Mouse (Mus musculus) forebrain, embryonic 14.5 days (tissue): ENCODE measurements around the gene Fam184b. TPM values are rescaled to one million over a fixed set of nuclear protein-coding genes. Genes with fewer than 3 reads are reported as not detected.

ENCODE experiments used
- ATAC-seq: fragments of 200-750 bp; cut with Nextera tagmentation; 2 replicates; pipeline ENCODE4 v1.8.0; 2017; ENCODE audit warnings: mild to moderate bottlenecking, moderate library complexity
- DNase-seq: peaks from one replicate; pipeline ENCODE4 v3.0.0-alpha.2; 2015; ENCODE audit warnings: low spot score
- H3K27ac ChIP-seq: fragments of 300-500 bp; sonication (generic); 2 replicates; pipeline ENCODE4 v1.5.1; 2014; ENCODE audit warnings: low read depth, mild to moderate bottlenecking, control low read depth, low read length, moderate library complexity
- H3K27me3 ChIP-seq: fragments of 300-500 bp; sonication (generic); replicated peaks from 2 replicates; pipeline ENCODE4 v1.6.1; 2014; ENCODE audit warnings: low read length, control low read depth, mixed read lengths; ENCODE audit not compliant: control insufficient read depth, insufficient read depth
- H3K36me3 ChIP-seq: fragments of 300-500 bp; sonication (generic); 2 replicates; pipeline ENCODE4 v1.6.1; 2014; ENCODE audit warnings: low read length, control low read depth; ENCODE audit not compliant: control insufficient read depth, insufficient read depth
- H3K4me1 ChIP-seq: fragments of 300-500 bp; sonication (generic); 2 replicates; pipeline ENCODE4 v1.6.1; 2014; ENCODE audit warnings: antibody characterized with exemption, low read length, control low read depth; ENCODE audit not compliant: control insufficient read depth, insufficient read depth
- H3K4me2 ChIP-seq: fragments of 300-500 bp; sonication (generic); 2 replicates; pipeline ENCODE4 v1.6.1; 2014; ENCODE audit warnings: mild to moderate bottlenecking, control low read depth, low read length
- H3K4me3 ChIP-seq: fragments of 300-500 bp; sonication (generic); 2 replicates; pipeline ENCODE4 v1.5.1; 2014; ENCODE audit warnings: low read depth, low read length, control low read depth
- H3K9ac ChIP-seq: fragments of 300-500 bp; sonication (generic); 2 replicates; pipeline ENCODE4 v1.6.1; 2014; ENCODE audit warnings: mild to moderate bottlenecking, low read length, control low read depth, moderate library complexity
- H3K9me3 ChIP-seq: fragments of 300-500 bp; sonication (generic); replicated peaks from 2 replicates; pipeline ENCODE4 v1.6.1; 2016; ENCODE audit warnings: low read length, control low read depth, mixed read lengths; ENCODE audit not compliant: control insufficient read depth
- WGBS: fragments of 180-500 bp; shearing (Covaris S2); extraction: QIAGEN DNeasy Blood & Tissue Kit; methylation state at CpG from one replicate; pipeline ENCODE4 v1.1.7; 2014; 5-methylcytosine and 5-hydroxymethylcytosine counted together
- polyA plus RNA-seq: library from polyadenylated mRNA; unstranded; fragments of >200 nt; fragmentation: Nextera tagmentation; extraction: Ambion mirVana; gene quantifications from 2 replicates; pipeline ENCODE4 v1.2.1, GENCODE M21; 2014

Fam184b gene
- polyA plus RNA-seq, 1 experiment from 2014 or later = 2.9 TPM

- Histone ChIP-seq H3K27me3 (no peaks in the 10 kb centered on the region), H3K4me2 (no peak overlapping the region), H3K27ac (no peak overlapping the region), H3K36me3 (no peaks in the 10 kb centered on the region), H3K4me3 (no peak overlapping the region), H3K9ac (no peak overlapping the region), H3K9me3 (no peaks in the 10 kb centered on the region), H3K4me1 (no peaks in the 10 kb centered on the region)
- DNase-seq (no peak), ATAC-seq (no peak)
- WGBS = 87% methylated on average over 10 of the region's 10 CpGs
Measured at GRCm38 (mm10) chr5:45580279-45580678, 59.1 kb downstream of the Fam184b start.

- H3K9ac ChIP-seq = no peak overlapping the region
- H3K4me2 ChIP-seq = no peak overlapping the region
- no peaks in the 10 kb centered on the region for H3K36me3 ChIP-seq
- no peaks in the 10 kb centered on the region for H3K27me3 ChIP-seq
- no peak overlapping the region for H3K27ac ChIP-seq
- ATAC-seq = no peak
- WGBS = 83% methylated on average over 1 of the region's 1 CpGs
- DNase-seq = no peak
- H3K4me3 ChIP-seq = no peak overlapping the region
- no peaks in the 10 kb centered on the region for H3K4me1 ChIP-seq
- no peaks in the 10 kb centered on the region for H3K9me3 ChIP-seq
Measured at GRCm38 (mm10) chr5:45577376-45577775, 62.0 kb downstream of the Fam184b start.

GRCm38 (mm10) chr5:45576716-45577115 lies 62.7 kb downstream of the Fam184b start:
- no peak overlapping the region for H3K9ac ChIP-seq
- no peak for ATAC-seq
- H3K27me3 ChIP-seq = no peaks in the 10 kb centered on the region
- no peak overlapping the region for H3K27ac ChIP-seq
- H3K36me3 ChIP-seq = no peaks in the 10 kb centered on the region
- no peaks in the 10 kb centered on the region for H3K9me3 ChIP-seq
- no peak overlapping the region for H3K4me2 ChIP-seq
- no peak for DNase-seq
- H3K4me1 ChIP-seq = no peaks in the 10 kb centered on the region
- no peak overlapping the region for H3K4me3 ChIP-seq
- WGBS = 87% methylated on average over 3 of the region's 3 CpGs

GRCm38 (mm10) chr5:45572816-45573215 lies 66.6 kb downstream of the Fam184b start:
- Histone ChIP-seq H3K4me2 (no peak overlapping the region), H3K9me3 (no peaks in the 10 kb centered on the region), H3K36me3 (no peaks in the 10 kb centered on the region), H3K9ac (no peak overlapping the region), H3K27ac (no peak overlapping the region), H3K4me3 (no peak overlapping the region), H3K27me3 (no peaks in the 10 kb centered on the region), H3K4me1 (no peaks in the 10 kb centered on the region)
- 69% methylated on average over 5 of the region's 5 CpGs for WGBS
- ATAC-seq (no peak), DNase-seq (no peak)

GRCm38 (mm10) chr5:45565829-45566228 lies 73.6 kb downstream of the Fam184b start:
- Histone ChIP-seq H3K4me3 (no peak overlapping the region), H3K36me3 (no peaks in the 10 kb centered on the region), H3K9ac (no peak overlapping the region), H3K9me3 (no peaks in the 10 kb centered on the region), H3K27me3 (no peaks in the 10 kb centered on the region), H3K4me2 (no peak overlapping the region), H3K27ac (no peak overlapping the region), H3K4me1 (no peaks in the 10 kb centered on the region)
- 49% methylated on average over 1 of the region's 1 CpGs for WGBS
- ATAC-seq (no peak), DNase-seq (no peak)

- no peak for DNase-seq
- H3K4me2 ChIP-seq = no peak overlapping the region
- H3K9ac ChIP-seq = no peak overlapping the region
- H3K9me3 ChIP-seq = no peaks in the 10 kb centered on the region
- no peak overlapping the region for H3K27ac ChIP-seq
- 68% methylated on average over 6 of the region's 6 CpGs for WGBS
- ATAC-seq = no peak
- H3K36me3 ChIP-seq = no peaks in the 10 kb centered on the region
- H3K4me3 ChIP-seq = no peak overlapping the region
- no peaks in the 10 kb centered on the region for H3K4me1 ChIP-seq
- no peaks in the 10 kb centered on the region for H3K27me3 ChIP-seq
Measured at GRCm38 (mm10) chr5:45564054-45564453, 75.4 kb downstream of the Fam184b start.

- Histone ChIP-seq H3K36me3 (no peaks in the 10 kb centered on the region), H3K27ac (no peak overlapping the region), H3K9me3 (no peaks in the 10 kb centered on the region), H3K4me1 (no peaks in the 10 kb centered on the region), H3K4me3 (no peak overlapping the region), H3K27me3 (no peaks in the 10 kb centered on the region), H3K4me2 (no peak overlapping the region), H3K9ac (no peak overlapping the region)
- ATAC-seq (no peak), DNase-seq (no peak)
- WGBS = 93% methylated on average over 1 of the region's 1 CpGs
Measured at GRCm38 (mm10) chr5:45549586-45549985, 89.8 kb downstream of the Fam184b start.

GRCm38 (mm10) chr5:45543374-45543773 lies 96.0 kb downstream of the Fam184b start:
- Histone ChIP-seq H3K4me2 (no peak overlapping the region), H3K4me3 (no peak overlapping the region), H3K9me3 (no peaks in the 10 kb centered on the region), H3K36me3 (no peaks in the 10 kb centered on the region), H3K27ac (no peak overlapping the region), H3K27me3 (no peaks in the 10 kb centered on the region), H3K9ac (no peak overlapping the region), H3K4me1 (no peaks in the 10 kb centered on the region)
- DNase-seq (peak; percentile 23), ATAC-seq (no peak)
- 75% methylated on average over 5 of the region's 5 CpGs for WGBS

GRCm38 (mm10) chr5:45539502-45539901 lies 99.9 kb downstream of the Fam184b start:
- Histone ChIP-seq H3K9ac (no peak overlapping the region), H3K4me2 (no peak overlapping the region), H3K36me3 (no peaks in the 10 kb centered on the region), H3K27me3 (no peaks in the 10 kb centered on the region), H3K4me1 (no peaks in the 10 kb centered on the region), H3K27ac (no peak overlapping the region), H3K9me3 (no peaks in the 10 kb centered on the region), H3K4me3 (no peak overlapping the region)
- 63% methylated on average over 10 of the region's 10 CpGs for WGBS
- ATAC-seq (no peak), DNase-seq (no peak)
